Mouse (Mus musculus): ENCODE results near the gene Slc22a17. TPM values are rescaled to one million over a fixed set of nuclear protein-coding genes. Genes with fewer than 3 reads are reported as not detected.

Slc22a17 gene
- polyA plus RNA-seq, 1 experiment from 2014 or later, result 34.1 TPM

DNA sequence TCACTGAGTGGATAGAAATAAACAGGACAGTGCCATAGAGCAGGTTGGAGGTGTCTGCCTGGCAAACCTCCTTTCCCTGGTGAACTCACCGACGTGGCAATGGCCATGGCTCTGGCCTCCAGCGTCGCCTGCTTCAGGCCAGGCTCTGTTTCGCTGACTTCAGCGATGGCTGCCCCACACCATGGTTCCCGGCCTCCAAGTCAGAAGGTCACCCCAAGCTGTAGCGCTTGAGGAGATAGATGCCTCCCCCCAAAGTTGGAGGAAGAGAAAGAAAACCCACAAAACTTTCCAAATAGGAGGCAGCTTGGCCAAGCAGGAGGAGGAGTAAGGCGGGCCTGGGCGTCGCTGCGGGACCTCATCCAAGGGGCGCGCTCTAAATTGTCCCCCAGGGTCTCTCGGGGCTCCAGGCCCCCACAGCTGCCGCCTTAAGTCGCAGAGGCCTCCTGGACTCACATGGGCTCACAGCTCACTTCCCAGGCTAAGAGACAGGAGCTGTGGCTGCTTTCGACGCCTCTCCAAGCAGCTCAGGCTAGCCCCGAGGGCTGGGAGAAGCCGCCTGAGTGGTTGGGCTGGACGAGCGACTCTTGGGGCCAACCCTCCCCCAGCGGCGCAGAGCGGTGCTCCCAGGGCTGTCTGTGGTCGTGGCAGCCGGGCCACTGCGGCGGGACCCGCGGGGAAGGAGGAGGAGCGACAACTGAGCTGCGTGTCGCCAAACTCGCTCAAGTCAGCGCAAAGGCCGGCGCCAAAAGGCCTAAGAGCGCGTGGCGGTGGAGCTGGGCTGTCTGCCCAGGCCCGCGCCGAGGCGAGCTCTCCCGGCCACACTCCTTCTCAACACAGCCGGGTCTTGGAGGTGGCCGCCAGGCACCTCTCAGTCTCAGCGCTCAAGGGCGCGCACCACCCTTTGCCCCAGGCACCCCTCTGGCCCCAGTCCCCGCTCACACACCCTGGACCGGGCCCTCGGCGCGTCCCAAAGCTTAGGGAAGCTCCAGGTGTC, 12.7 kb upstream of the Slc22a17 start, which contains the start of gene Efs:
Gene Efs (minus strand): TSS at position 778 of the 994 bp plus-strand sequence.
- H3K27me3 ChIP-seq, result 0 out of 2 replicates have a peak, but pooled peaks cover 8% of the 10 kb centered on the region

DNA sequence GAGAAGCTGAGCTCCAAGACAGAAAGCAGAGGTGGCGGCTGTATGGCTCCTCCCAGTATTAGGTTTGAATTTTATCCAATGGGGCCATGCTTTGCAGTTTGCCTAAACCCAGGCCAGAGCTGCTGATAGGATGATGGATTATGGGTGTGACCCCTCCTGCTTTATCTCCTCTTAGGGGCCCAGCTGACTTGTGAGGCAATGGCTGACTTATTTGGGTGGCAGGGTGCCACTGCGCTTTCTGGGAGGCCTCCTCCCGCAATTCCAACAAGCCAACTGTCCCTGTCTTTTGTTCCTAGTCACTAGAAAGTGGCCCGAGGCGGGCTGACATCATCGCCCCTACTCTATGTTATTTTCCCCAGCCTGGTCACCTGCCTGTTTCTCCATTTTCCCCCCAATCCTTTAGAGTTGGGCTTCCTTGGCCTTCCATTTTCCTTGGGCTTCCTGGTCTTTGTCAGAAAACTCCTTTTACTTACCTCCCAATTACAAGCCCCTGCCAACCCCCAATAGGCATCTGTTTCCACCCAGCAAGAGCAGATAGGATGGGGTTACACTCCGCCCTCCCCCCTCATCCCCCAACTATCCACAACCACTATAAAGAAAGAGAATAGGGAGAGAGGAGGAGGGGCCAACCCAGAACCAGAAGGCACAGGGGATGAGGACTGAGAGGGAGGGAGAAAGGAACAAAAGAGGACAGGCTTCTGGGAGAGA, 11.9 kb upstream of the Slc22a17 start:
- Histone ChIP-seq H3K36me3 (peaks cover 14% of the 10 kb centered on the region), H3K9me3 (no peaks in the 10 kb centered on the region), H3K4me1 (peaks cover 36% of the 10 kb centered on the region), H3K4me3 (peak overlapping the region; percentile 51), H3K27ac (peak overlapping the region; percentile 98), H3K9ac (peak overlapping the region; percentile 68), H3K27me3 (0 out of 2 replicates have a peak, but pooled peaks cover 8% of the 10 kb centered on the region), H3K4me2 (peak overlapping the region; percentile 79)
- WGBS, result 21% methylated on average over 7 of the region's 7 CpGs
- ATAC-seq (ENCODE audit: borderline replicate concordance, extremely low read depth, low FRiP score, low TSS enrichment), result peak; percentile 25; the same call in 1 of the 2 replicates

More for the DNA sequence above, 12.7 kb upstream of the Slc22a17 start, which contains the start of gene Efs:
- Histone ChIP-seq H3K9ac (peak within 1 kb of the TSS; percentile 68), H3K9me3 (no peaks in the 10 kb centered on the region), H3K27ac (peak within 1 kb of the TSS; percentile 98), H3K4me2 (peak within 1 kb of the TSS; percentile 79), H3K4me1 (peaks cover 36% of the 10 kb centered on the region), H3K4me3 (peak within 1 kb of the TSS; percentile 51), H3K36me3 (peaks cover 7% of the 10 kb centered on the region)
- 2% methylated on average over 57 of the region's 57 CpGs for WGBS
- ATAC-seq (ENCODE audit: borderline replicate concordance, extremely low read depth, low FRiP score, low TSS enrichment), result peak; percentile 60

DNA sequence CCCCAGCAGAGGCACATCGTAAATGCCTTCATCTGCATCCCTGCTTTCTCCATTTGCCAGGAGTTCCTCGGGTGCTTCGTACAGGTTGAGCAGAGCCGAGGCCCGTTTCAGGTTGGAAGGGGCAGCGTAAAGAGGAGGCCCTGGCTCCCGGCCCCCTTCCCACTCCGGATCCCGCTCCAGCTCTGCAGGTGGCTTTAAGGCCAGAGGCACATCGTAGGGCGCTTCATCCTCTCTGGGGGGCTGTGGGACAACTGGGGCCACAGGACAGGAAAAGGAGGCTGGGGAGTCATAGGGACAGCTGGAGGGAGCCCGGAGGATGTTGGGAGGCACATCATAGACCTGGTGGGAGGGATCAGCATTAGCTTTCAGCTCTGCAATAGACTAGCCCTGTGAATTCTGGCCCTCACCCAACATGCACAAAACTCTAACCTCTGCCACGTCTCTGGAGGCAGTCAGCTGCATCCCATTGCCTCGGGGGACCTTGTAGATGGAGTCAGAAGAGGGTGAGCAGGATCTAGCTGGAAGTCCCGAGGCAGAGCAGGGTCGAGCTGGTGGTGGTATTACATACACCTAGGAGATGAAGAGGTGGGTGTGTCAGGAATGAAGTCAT, 7.2 kb upstream of the Slc22a17 start:
- Histone ChIP-seq H3K36me3 (peaks cover 43% of the 10 kb centered on the region), H3K4me3 (no peak overlapping the region), H3K9me3 (no peaks in the 10 kb centered on the region), H3K9ac (no peak overlapping the region), H3K27me3 (no peaks in the 10 kb centered on the region), H3K4me1 (peaks cover 16% of the 10 kb centered on the region), H3K4me2 (no peak overlapping the region), H3K27ac (no peak overlapping the region)
- no peak for ATAC-seq (ENCODE audit: borderline replicate concordance, extremely low read depth, low FRiP score, low TSS enrichment)
- WGBS, result 85% methylated on average over 16 of the region's 16 CpGs

DNA sequence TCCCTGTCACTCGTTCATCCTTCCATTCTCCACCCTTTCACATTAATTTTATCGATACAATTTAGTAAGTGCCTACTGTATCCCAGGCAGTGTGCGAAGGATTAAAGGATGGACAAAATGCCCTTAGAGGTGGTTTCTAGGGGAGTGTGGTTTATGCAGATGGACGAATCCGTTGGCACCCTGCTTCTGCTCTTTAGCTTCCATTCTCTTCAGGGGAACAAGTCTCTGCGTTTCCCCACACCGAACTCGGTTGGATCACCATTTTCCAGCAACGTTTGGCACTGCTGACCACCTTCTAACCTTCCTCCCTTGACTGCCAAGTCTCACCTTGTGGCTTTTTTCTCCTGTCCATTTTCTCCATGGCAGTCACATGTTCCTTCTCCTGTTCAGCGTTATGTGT, 411 bp upstream of the Slc22a17 start:
- H3K27ac ChIP-seq, result peak overlapping the region; percentile 12; the same call in 1 of the 2 replicates
- 16% methylated on average over 10 of the region's 10 CpGs for WGBS

DNA sequence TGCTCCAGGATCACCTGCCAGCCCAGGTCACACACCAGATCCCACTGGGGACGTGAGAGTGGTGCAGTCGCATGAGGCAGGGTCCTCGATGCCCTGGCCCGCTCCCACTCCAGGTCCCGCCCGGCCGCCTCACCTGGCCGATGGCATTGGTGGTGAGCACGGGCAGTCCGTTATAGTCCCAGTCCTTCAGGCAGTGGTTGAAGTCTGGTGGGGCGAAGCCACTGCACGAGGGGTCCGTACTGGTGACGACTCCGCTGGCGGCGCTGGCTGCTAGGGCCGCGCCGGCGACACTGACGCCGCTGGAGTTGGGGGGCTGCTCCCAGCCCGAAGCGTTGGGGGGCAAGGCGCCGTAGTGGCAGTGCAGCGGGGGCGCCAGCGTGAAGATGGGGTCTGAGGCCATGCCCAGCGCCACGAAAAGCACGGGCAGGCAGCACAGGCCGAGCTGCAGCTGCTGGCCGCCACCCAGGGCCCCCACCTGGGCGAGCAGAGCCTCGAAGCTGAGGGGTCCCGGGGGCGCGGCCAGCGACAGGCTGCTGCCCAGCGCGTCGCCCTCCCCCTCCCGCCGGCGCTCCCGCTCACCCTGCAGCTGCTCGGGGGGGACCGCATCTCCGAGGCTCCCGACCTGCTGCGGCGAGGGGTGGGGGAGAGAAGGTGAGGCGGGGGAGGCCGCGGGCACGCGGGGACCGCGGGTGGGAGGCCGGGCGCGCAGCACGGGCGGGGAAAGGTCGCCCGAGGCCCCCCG, 652 bp downstream of the Slc22a17 start:
- Histone ChIP-seq H3K4me1 (peaks cover 14% of the 10 kb centered on the region), H3K27ac (peak overlapping the region; percentile 55), H3K27me3 (no peaks in the 10 kb centered on the region), H3K4me2 (peak overlapping the region; percentile 100), H3K9me3 (no peaks in the 10 kb centered on the region), H3K4me3 (peak overlapping the region; percentile 95), H3K9ac (peak overlapping the region; percentile 93), H3K36me3 (peaks cover 29% of the 10 kb centered on the region)
- WGBS, result 1% methylated on average over 60 of the region's 69 CpGs
- peak; percentile 56 for ATAC-seq (ENCODE audit: borderline replicate concordance, extremely low read depth, low FRiP score, low TSS enrichment)

More for the DNA sequence above, 411 bp upstream of the Slc22a17 start:
- Histone ChIP-seq H3K27me3 (no peaks in the 10 kb centered on the region), H3K36me3 (peaks cover 27% of the 10 kb centered on the region), H3K9ac (peak overlapping the region; percentile 93), H3K9me3 (no peaks in the 10 kb centered on the region), H3K4me2 (peak overlapping the region; percentile 100), H3K4me1 (peaks cover 14% of the 10 kb centered on the region), H3K4me3 (peak overlapping the region; percentile 95)
- ATAC-seq (ENCODE audit: borderline replicate concordance, extremely low read depth, low FRiP score, low TSS enrichment), result no peak

DNA sequence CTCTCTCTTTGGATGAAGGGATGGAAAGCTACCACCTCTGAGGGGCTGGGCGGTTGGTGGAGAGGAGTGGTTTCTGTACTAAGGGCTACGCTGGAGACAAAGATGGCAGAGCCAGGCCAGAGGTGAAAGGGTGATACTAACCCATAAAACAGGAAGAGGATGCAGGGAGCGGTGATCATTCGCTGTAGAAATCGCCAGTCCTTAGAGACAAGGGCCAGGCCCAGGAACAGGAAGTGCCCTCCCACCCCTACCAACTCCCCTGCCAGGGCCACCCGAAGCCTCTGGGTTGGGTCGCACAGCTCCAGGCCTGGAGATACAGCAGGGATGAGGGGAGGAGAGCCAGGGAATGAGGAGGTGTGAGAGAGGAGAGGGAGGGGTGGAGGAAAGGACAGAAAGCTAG, 4.2 kb downstream of the Slc22a17 start:
- no peaks in the 10 kb centered on the region for H3K27me3 ChIP-seq
- no peak overlapping the region for H3K9ac ChIP-seq
- H3K36me3 ChIP-seq, result peaks cover 27% of the 10 kb centered on the region

DNA sequence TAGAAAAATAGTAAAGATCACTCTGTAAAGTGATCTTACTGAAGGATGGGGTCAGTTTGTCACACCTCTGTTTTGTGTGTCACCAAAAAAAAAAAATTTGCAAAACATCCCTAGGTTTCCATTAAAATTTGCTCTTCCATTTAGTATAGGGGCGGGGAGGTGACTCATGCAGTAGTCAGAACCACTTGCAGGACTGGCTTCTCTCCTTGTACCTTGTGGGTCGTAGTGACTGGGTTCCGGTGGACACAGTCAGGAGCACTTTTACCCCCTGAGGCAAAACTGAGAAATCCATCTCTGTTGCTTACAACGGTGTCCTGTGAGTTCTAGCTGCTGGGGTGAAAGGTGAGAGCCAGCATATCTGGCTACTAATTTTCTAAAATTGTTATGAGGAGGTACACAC, 9.3 kb downstream of the Slc22a17 start:
- Histone ChIP-seq H3K27me3 (no peaks in the 10 kb centered on the region), H3K27ac (no peak overlapping the region), H3K4me2 (no peak overlapping the region), H3K4me3 (no peak overlapping the region), H3K9ac (no peak overlapping the region), H3K36me3 (peaks cover 27% of the 10 kb centered on the region), H3K9me3 (no peaks in the 10 kb centered on the region), H3K4me1 (0 out of 2 replicates have a peak, but pooled peaks cover 3% of the 10 kb centered on the region)
- WGBS, result 89% methylated on average over 4 of the region's 4 CpGs
- ATAC-seq (ENCODE audit: borderline replicate concordance, extremely low read depth, low FRiP score, low TSS enrichment), result no peak

More for the DNA sequence above, 4.2 kb downstream of the Slc22a17 start:
- Histone ChIP-seq H3K27ac (no peak overlapping the region), H3K4me2 (no peak overlapping the region), H3K4me3 (no peak overlapping the region), H3K4me1 (peaks cover 13% of the 10 kb centered on the region), H3K9me3 (no peaks in the 10 kb centered on the region)
- ATAC-seq (ENCODE audit: borderline replicate concordance, extremely low read depth, low FRiP score, low TSS enrichment), result no peak
- 72% methylated on average over 7 of the region's 7 CpGs for WGBS

DNA sequence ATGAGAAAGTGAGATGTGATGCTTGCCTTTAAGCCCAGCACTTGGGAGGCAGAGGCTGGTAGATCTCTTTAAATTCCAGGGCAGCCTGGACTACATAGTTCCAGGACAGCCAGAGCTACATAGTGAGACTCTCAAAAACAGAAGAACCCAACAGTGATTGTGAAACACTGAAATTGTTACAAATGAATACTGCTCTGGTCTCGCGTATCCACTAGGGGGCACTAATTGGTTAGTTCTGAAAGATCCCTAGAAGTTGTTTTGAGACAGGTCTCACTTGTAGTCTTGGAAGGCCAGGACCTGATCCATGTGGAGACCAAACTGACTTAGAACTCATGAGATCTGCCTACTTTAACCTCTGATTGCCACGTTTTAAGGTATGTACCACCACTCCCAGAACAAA, 12.5 kb downstream of the Slc22a17 start:
- peaks cover 40% of the 10 kb centered on the region for H3K36me3 ChIP-seq
- no peak overlapping the region for H3K9ac ChIP-seq
- H3K27me3 ChIP-seq, result no peaks in the 10 kb centered on the region
- ATAC-seq (ENCODE audit: borderline replicate concordance, extremely low read depth, low FRiP score, low TSS enrichment), result peak; percentile 41; the same call in 1 of the 2 replicates
- H3K9me3 ChIP-seq, result no peaks in the 10 kb centered on the region
- no peak overlapping the region for H3K4me2 ChIP-seq
- H3K4me3 ChIP-seq, result no peak overlapping the region
- 1% methylated on average over 3 of the region's 3 CpGs for WGBS
- peaks cover 7% of the 10 kb centered on the region for H3K4me1 ChIP-seq
- H3K27ac ChIP-seq, result no peak overlapping the region

DNA sequence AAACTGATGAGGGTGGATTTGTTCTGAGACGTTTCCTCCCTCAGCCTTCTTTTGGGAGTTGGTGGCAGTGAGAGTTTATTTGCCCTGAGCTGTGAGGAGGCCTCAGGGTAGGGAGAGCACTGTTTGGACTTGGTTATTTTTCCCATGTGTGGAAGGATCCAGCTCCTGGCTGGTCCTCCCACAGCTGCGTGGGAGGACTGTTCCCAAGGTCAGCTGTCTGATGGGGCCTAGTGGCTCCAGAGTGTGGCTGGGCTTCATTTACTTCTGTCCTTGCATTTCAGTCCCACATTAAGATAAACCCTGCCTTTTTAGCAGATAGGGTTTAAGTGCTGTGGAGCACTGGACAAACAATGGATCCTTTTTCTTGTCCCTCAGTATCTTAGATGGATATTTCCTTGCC, 15.5 kb downstream of the Slc22a17 start:
- H3K9ac ChIP-seq, result no peak overlapping the region
- WGBS, result 47% methylated on average over 2 of the region's 2 CpGs

DNA sequence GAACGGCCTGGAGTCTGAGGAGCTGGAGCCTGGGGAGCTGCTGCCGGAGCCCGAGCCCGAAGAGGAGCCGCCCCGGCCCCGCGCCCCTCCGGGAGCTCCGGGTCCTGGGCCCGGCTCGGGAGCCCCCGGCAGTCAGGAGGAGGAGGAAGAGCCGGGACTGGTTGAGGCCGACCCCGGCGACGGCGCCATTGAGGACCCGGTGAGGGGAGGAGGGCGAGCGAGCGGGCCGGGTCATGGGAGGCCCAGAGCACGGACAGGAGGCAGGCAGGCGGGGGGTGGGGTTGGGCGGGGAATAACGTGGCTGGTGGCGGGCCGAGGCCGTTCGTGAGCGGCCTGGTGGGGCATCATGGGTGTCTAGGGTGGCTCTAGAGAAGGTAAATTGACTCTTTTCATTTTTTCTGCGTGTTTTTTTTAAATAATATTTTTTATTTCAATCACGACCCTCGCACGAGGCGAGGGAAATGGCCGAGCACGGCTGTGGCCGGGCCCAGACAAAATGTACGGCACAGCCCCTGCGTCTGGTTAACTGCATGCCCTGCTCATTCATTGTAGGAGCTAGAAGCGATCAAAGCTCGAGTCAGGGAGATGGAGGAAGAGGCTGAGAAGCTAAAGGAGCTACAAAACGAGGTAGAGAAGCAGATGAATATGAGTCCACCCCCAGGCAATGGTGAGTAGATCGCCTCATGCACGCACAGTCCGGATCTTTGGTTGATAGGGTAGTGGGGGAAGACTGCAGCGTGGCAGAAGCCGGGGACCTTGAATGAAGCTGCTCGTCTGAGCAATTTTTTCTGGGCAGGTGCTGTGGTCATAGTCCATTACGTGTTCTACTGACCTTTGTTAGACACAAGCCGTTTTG, 18.4 kb downstream of the Slc22a17 start:
- peaks cover 12% of the 10 kb centered on the region for H3K4me1 ChIP-seq
- H3K36me3 ChIP-seq, result peaks cover 40% of the 10 kb centered on the region
- peak; percentile 73 for ATAC-seq (ENCODE audit: borderline replicate concordance, extremely low read depth, low FRiP score, low TSS enrichment)
- peak overlapping the region; percentile 97 for H3K9ac ChIP-seq
- peak overlapping the region; percentile 97 for H3K4me3 ChIP-seq
- no peaks in the 10 kb centered on the region for H3K27me3 ChIP-seq
- WGBS, result under 1% methylated on average over 41 of the region's 54 CpGs
- H3K27ac ChIP-seq, result peak overlapping the region; percentile 95
- H3K9me3 ChIP-seq, result no peaks in the 10 kb centered on the region
- H3K4me2 ChIP-seq, result peak overlapping the region; percentile 61

More for the DNA sequence above, 15.5 kb downstream of the Slc22a17 start:
- no peaks in the 10 kb centered on the region for H3K27me3 ChIP-seq
- no peak overlapping the region for H3K27ac ChIP-seq
- no peak overlapping the region for H3K4me3 ChIP-seq
- H3K36me3 ChIP-seq, result peaks cover 40% of the 10 kb centered on the region
- peaks cover 14% of the 10 kb centered on the region for H3K4me1 ChIP-seq
- ATAC-seq (ENCODE audit: borderline replicate concordance, extremely low read depth, low FRiP score, low TSS enrichment), result no peak
- H3K9me3 ChIP-seq, result no peaks in the 10 kb centered on the region
- H3K4me2 ChIP-seq, result no peak overlapping the region
